Mouse (Mus musculus): ENCODE measurements at regions not wholly inside any gene's neighbourhood (a gene's known extent, or its start where the extent isn't known, plus 50 kb on each side); places are given as distances from the start of the nearest gene placed in this dataset.

- TF ChIP-seq CTCF (IDR thresholded peaks at IDR 0.05; ENCODE audit: control insufficient read depth, insufficient read depth, low read length): no peak
- no peak for TF ChIP-seq POLR2A (IDR thresholded peaks at IDR 0.05; ENCODE audit: borderline replicate concordance, control insufficient read depth, low read depth, low read length)
Observed at GRCm38 (mm10) chr12:54448221-54448620, 208.2 kb downstream of the Sptssa start.
